Mouse (Mus musculus) liver, embryonic 18 days (tissue): Measurements from ENCODE around the gene Eps15l1. TPM values are rescaled to one million over a fixed set of nuclear protein-coding genes. Genes with fewer than 3 reads are reported as not detected.

Source experiments
- polyA plus RNA-seq: library from polyadenylated mRNA; depleted of rRNA; stranded (reverse); fragments of >200 nt; gene quantifications from 2 replicates; pipeline ENCODE4 v1.2.3, GENCODE M21; 2012; rRNA removed

Gene Eps15l1
- polyA plus RNA-seq, result 16.9 and 20.9 TPM in 2 replicates

GRCm38 (mm10) chr8:72421362-72422335 is at the start of gene Eps15l1:
Gene Eps15l1 (minus strand): TSS chr8:72421460.

DNA sequence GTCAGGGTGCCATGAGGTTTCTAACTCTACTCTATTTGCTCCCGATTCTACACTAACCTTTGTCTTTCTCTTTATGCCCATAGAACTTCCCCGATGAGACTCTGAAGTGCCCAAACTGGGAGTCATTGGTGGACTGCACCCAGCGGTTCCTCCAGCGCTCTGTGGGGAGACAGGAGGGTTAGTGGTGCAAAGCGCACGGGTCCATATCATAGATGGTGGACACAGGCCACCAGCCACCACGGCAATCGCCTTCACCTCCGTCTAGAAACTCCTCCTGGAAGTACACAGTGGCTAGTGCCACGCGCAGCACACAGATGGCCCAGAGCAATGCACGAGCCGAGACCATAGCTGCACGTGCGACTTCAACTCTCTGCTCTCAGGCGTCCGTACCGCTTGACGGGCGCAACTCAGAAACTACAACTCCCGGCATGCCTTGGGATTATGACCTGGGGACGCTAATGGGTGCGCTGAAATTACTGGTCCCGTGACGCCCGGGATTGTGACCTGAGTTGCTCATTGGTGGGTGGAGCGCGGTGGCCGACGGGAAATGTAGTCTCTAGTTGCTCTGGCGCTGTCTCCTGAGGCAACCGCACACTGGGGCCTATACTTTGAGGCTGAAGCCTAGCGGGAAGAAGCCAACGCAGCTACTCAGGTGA is 22.2 kb upstream of the Eps15l1 start, which contains the start of the genes Calr3 and 1700030K09Rik:
Gene Calr3, minus strand, starts transcription at position 533 of the 656 bp plus-strand sequence.
Gene 1700030K09Rik, plus strand, starts transcription at position 543 of the 656 bp plus-strand sequence.

GRCm38 (mm10) chr8:72318801-72319322 is 102.4 kb downstream of the Eps15l1 start, which contains the start of gene Klf2:
Gene Klf2 (plus strand): TSS chr8:72319033.

GRCm38 (mm10) chr8:72305210-72305905 is 115.9 kb downstream of the Eps15l1 start, which contains the start of gene Gm10282:
Gene Gm10282 (minus strand): TSS chr8:72305260.

Other genes with a start within 250 kb of the Eps15l1 start
- 0.89 and 1.6 TPM in 2 replicates for gene Hsh2d, start 231.8 kb downstream of the Eps15l1 start, polyA plus RNA-seq
- 0.03 TPM in 1 of 2 replicates, not detected in the other for gene Cib3, start 208.6 kb downstream of the Eps15l1 start, polyA plus RNA-seq
- gene Gm11034, start 207.8 kb downstream of the Eps15l1 start, polyA plus RNA-seq, result not detected in 2 replicates
- gene Fam32a, start 201.7 kb downstream of the Eps15l1 start, polyA plus RNA-seq, result 28.3 and 28.8 TPM in 2 replicates
- gene Ap1m1, start 181.4 kb downstream of the Eps15l1 start, polyA plus RNA-seq, result 33.5 and 36.0 TPM in 2 replicates
- 5.7 and 6.6 TPM in 2 replicates for gene Gm10282, start 116.2 kb downstream of the Eps15l1 start, polyA plus RNA-seq
- gene Klf2, start 102.4 kb downstream of the Eps15l1 start, polyA plus RNA-seq, result 4.9 and 5.6 TPM in 2 replicates
- 0.22 and 0.32 TPM in 2 replicates for gene Calr3, start 22.4 kb upstream of the Eps15l1 start, polyA plus RNA-seq
- 2.4 and 2.5 TPM in 2 replicates for gene 1700030K09Rik, start 22.4 kb upstream of the Eps15l1 start, polyA plus RNA-seq
- gene Cherp, start 53.8 kb upstream of the Eps15l1 start, polyA plus RNA-seq, result 13.3 and 15.6 TPM in 2 replicates
- gene Slc35e1, start 71.2 kb upstream of the Eps15l1 start, polyA plus RNA-seq, result 9.6 and 10.1 TPM in 2 replicates
- gene Med26, start 126.8 kb upstream of the Eps15l1 start, polyA plus RNA-seq, result 3.5 and 4.8 TPM in 2 replicates
- gene Smim7, start 149.6 kb upstream of the Eps15l1 start, polyA plus RNA-seq, result 19.6 and 22.6 TPM in 2 replicates
- gene Tmem38a, start 150.6 kb upstream of the Eps15l1 start, polyA plus RNA-seq, result 2.1 and 2.2 TPM in 2 replicates
- gene Nwd1, start 225.3 kb upstream of the Eps15l1 start, polyA plus RNA-seq, result 0.01 TPM in 2 replicates